Mouse (Mus musculus) spleen, adult 2 months (tissue): ENCODE measurements at regions not wholly inside any gene's neighbourhood (a gene's known extent, or its start where the extent isn't known, plus 50 kb on each side); places are given as distances from the start of the nearest gene placed in this dataset.

Experiments
- CTCF ChIP-seq: fragments of 200-500 bp; IDR thresholded peaks from 2 replicates; pipeline ENCODE4 v1.5.1; 2011; ENCODE audit warnings: mild to moderate bottlenecking, inconsistent platforms; ENCODE audit not compliant: insufficient read depth, insufficient read length, insufficient replicate concordance; ENCODE audit errors: extremely low read depth
- POLR2A ChIP-seq: fragments of 200-500 bp; IDR thresholded peaks from 2 replicates; pipeline ENCODE4 v1.6.1; 2011; ENCODE audit warnings: low read depth, low read length, inconsistent platforms

GRCm38 (mm10) chr14:71882871-71883270 is 608.8 kb downstream of the Gm9195 start:
- TF ChIP-seq CTCF (no peak), POLR2A (no peak)
